Mouse (Mus musculus): ENCODE measurements around the gene Tsnaxip1. TPM values are rescaled to one million over a fixed set of nuclear protein-coding genes. Genes with fewer than 3 reads are reported as not detected.
A peak's percentile ranks its signal among the peaks of the same experiment; 100 is the strongest.

Gene Tsnaxip1
- polyA plus RNA-seq, 1 experiment, result not detected

- Histone ChIP-seq H3K36me3 (replicated peaks; ENCODE audit: low read length) (peaks cover 47% of the 10 kb centered on the region), H3K27me3 (replicated peaks) (no peaks in the 10 kb centered on the region), H3K4me1 (peaks cover 57% of the 10 kb centered on the region), H3K9me3 (no peaks in the 10 kb centered on the region), H3K4me3 (replicated peaks) (no peak overlapping the region)
- no peak for TF ChIP-seq GATA1 (IDR thresholded peaks at IDR 0.05; ENCODE audit: borderline replicate concordance, low read length)
- no peak for TF ChIP-seq FLI1 (IDR thresholded peaks at IDR 0.05; ENCODE audit: low read length)
Observed at GRCm38 (mm10) chr8:105850014-105850413, 22.5 kb downstream of the Tsnaxip1 start.

- Histone ChIP-seq H3K4me3 (replicated peaks) (peak overlapping the region; percentile 68), H3K27me3 (replicated peaks) (no peaks in the 10 kb centered on the region), H3K4me1 (peaks cover 62% of the 10 kb centered on the region), H3K9me3 (no peaks in the 10 kb centered on the region), H3K36me3 (replicated peaks; ENCODE audit: low read length) (peaks cover 41% of the 10 kb centered on the region)
- no peak for TF ChIP-seq GATA1 (IDR thresholded peaks at IDR 0.05; ENCODE audit: borderline replicate concordance, low read length)
- TF ChIP-seq FLI1 (IDR thresholded peaks at IDR 0.05; ENCODE audit: low read length), result no peak
Observed at GRCm38 (mm10) chr8:105850611-105851010, 23.1 kb downstream of the Tsnaxip1 start.

GRCm38 (mm10) chr8:105851651-105852143 is 24.2 kb downstream of the Tsnaxip1 start:
- no peaks in the 10 kb centered on the region for H3K27me3 ChIP-seq (replicated peaks)
- H3K4me3 ChIP-seq (replicated peaks), result peak overlapping the region; percentile 98
- TF ChIP-seq FLI1 (IDR thresholded peaks at IDR 0.05; ENCODE audit: low read length) (no peak), GATA1 (IDR thresholded peaks at IDR 0.05; ENCODE audit: borderline replicate concordance, low read length) (no peak)
- H3K9me3 ChIP-seq, result no peaks in the 10 kb centered on the region
- H3K4me1 ChIP-seq, result peaks cover 62% of the 10 kb centered on the region
- peaks cover 30% of the 10 kb centered on the region for H3K36me3 ChIP-seq (replicated peaks; ENCODE audit: low read length)

GRCm38 (mm10) chr8:105852146-105852729 is 24.7 kb downstream of the Tsnaxip1 start:
- Histone ChIP-seq H3K4me1 (peaks cover 62% of the 10 kb centered on the region), H3K9me3 (no peaks in the 10 kb centered on the region), H3K4me3 (replicated peaks) (peak overlapping the region; percentile 98), H3K27me3 (replicated peaks) (no peaks in the 10 kb centered on the region), H3K36me3 (replicated peaks; ENCODE audit: low read length) (peaks cover 27% of the 10 kb centered on the region)
- TF ChIP-seq GATA1 (IDR thresholded peaks at IDR 0.05; ENCODE audit: borderline replicate concordance, low read length) (no peak), FLI1 (IDR thresholded peaks at IDR 0.05; ENCODE audit: low read length) (no peak)

GRCm38 (mm10) chr8:105853178-105853577 is 25.6 kb downstream of the Tsnaxip1 start, which contains the start of gene Cenpt:
TSS of gene Cenpt (minus strand) at chr8:105853278.
- TF ChIP-seq GATA1 (IDR thresholded peaks at IDR 0.05; ENCODE audit: borderline replicate concordance, low read length) (no peak), FLI1 (IDR thresholded peaks at IDR 0.05; ENCODE audit: low read length) (no peak)
- Histone ChIP-seq H3K4me1 (peaks cover 66% of the 10 kb centered on the region), H3K9me3 (no peaks in the 10 kb centered on the region), H3K27me3 (replicated peaks) (no peaks in the 10 kb centered on the region), H3K36me3 (replicated peaks; ENCODE audit: low read length) (peaks cover 27% of the 10 kb centered on the region), H3K4me3 (replicated peaks) (peak within 1 kb of the TSS; percentile 98)

GRCm38 (mm10) chr8:105854303-105854702 is 26.8 kb downstream of the Tsnaxip1 start:
- Histone ChIP-seq H3K9me3 (no peaks in the 10 kb centered on the region), H3K4me3 (replicated peaks) (peak overlapping the region; percentile 100), H3K36me3 (replicated peaks; ENCODE audit: low read length) (peaks cover 23% of the 10 kb centered on the region), H3K4me1 (peaks cover 69% of the 10 kb centered on the region), H3K27me3 (replicated peaks) (no peaks in the 10 kb centered on the region)
- TF ChIP-seq GATA1 (IDR thresholded peaks at IDR 0.05; ENCODE audit: borderline replicate concordance, low read length) (no peak), FLI1 (IDR thresholded peaks at IDR 0.05; ENCODE audit: low read length) (no peak)

GRCm38 (mm10) chr8:105854715-105855216 is 27.2 kb downstream of the Tsnaxip1 start, which contains the start of gene Thap11:
TSS of gene Thap11 (plus strand) at chr8:105855132.
- Histone ChIP-seq H3K27me3 (replicated peaks) (no peaks in the 10 kb centered on the region), H3K4me1 (peaks cover 69% of the 10 kb centered on the region), H3K9me3 (no peaks in the 10 kb centered on the region), H3K4me3 (replicated peaks) (peak within 1 kb of the TSS; percentile 100), H3K36me3 (replicated peaks; ENCODE audit: low read length) (peaks cover 18% of the 10 kb centered on the region)
- TF ChIP-seq GATA1 (IDR thresholded peaks at IDR 0.05; ENCODE audit: borderline replicate concordance, low read length) (no peak), FLI1 (IDR thresholded peaks at IDR 0.05; ENCODE audit: low read length) (no peak)

GRCm38 (mm10) chr8:105855248-105856167 is 28.0 kb downstream of the Tsnaxip1 start:
- Histone ChIP-seq H3K27me3 (replicated peaks) (no peaks in the 10 kb centered on the region), H3K9me3 (no peaks in the 10 kb centered on the region), H3K4me1 (peaks cover 67% of the 10 kb centered on the region), H3K36me3 (replicated peaks; ENCODE audit: low read length) (peaks cover 16% of the 10 kb centered on the region), H3K4me3 (replicated peaks) (peak overlapping the region; percentile 100)
- TF ChIP-seq FLI1 (IDR thresholded peaks at IDR 0.05; ENCODE audit: low read length) (no peak), GATA1 (IDR thresholded peaks at IDR 0.05; ENCODE audit: borderline replicate concordance, low read length) (no peak)

- Histone ChIP-seq H3K9me3 (no peaks in the 10 kb centered on the region), H3K4me1 (peaks cover 67% of the 10 kb centered on the region), H3K36me3 (replicated peaks; ENCODE audit: low read length) (peaks cover 16% of the 10 kb centered on the region), H3K4me3 (replicated peaks) (peak overlapping the region; percentile 100), H3K27me3 (replicated peaks) (no peaks in the 10 kb centered on the region)
- TF ChIP-seq FLI1 (IDR thresholded peaks at IDR 0.05; ENCODE audit: low read length), result no peak
- TF ChIP-seq GATA1 (IDR thresholded peaks at IDR 0.05; ENCODE audit: borderline replicate concordance, low read length), result no peak
Observed at GRCm38 (mm10) chr8:105856168-105856835, 28.8 kb downstream of the Tsnaxip1 start.
